Mouse (Mus musculus) ovary, adult 18-20 months (tissue): ENCODE measurements around the gene Hhipl2.
"Not testable (repeated sequence)": the region's sequence is repeated elsewhere in the genome, so short reads cannot be mapped to it uniquely, and the experiment has no call there.

ENCODE experiments used
- DNase-seq: peaks from one replicate; pipeline ENCODE4 v3.0.0; 2022; ENCODE audit warnings: low spot score, mixed read lengths

The Hhipl2 gene

DNA sequence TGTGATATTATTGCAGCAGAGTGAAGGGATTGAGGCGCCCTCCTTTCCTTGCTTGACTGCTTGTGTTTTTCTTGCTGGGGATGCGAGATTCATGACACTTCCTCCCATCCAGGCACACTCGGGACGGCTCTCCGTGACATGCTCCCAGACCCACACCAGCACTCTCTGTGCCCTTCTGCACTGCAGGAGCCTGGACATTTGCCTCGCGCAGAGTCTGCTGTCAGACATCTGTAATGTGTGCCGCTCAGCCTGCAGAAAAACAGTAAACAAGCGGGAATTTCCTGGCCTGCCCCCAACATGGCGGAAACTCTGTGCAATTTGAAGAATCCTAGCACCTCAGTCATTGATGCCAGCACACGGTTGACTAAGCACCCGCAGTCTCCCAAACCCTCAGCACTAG, at the start of gene Hhipl2:
Hhipl2 (plus strand) TSS at position 343 of the 400 bp plus-strand sequence.
- DNase-seq, result no peak

DNA sequence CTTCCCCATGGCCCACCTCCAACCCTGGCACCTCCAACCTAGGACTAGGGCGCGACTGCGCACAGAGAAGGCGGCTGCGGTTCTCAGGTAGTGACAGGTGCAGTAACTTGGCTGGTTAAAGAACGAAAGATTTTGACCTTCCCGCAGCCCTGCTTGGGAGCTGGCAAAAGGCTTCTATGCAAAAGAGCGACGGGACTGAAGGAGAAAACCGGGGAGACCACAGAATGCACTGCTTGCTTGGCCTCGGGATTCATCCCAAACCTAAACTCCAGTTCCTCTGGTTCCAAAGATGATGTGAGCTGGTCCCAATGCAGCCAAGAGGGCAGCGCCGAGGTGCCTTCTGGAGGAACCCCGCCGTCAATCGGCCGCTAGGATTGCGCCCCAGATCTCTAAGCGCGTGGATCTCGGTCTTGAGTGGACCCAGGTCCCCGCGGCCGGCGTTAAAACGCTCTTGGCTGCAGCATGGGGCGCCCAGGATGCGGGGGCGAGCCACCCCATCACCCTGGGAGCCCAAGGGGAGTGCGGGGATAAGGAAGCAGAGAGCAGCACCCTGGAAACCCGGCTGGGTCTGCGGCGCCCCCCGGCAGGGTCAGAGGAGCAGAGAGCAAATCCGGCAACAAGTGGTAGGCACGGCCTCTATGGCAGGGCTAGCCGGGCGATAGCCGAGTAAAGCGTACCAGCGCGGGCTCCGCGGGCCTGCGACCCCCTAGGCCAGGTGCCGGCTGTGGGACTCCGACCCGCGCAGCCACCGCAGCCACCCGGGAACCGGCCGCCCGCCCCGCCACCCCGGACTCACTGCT, 49.2 kb upstream of the Hhipl2 start:
- DNase-seq, result no peak

DNA sequence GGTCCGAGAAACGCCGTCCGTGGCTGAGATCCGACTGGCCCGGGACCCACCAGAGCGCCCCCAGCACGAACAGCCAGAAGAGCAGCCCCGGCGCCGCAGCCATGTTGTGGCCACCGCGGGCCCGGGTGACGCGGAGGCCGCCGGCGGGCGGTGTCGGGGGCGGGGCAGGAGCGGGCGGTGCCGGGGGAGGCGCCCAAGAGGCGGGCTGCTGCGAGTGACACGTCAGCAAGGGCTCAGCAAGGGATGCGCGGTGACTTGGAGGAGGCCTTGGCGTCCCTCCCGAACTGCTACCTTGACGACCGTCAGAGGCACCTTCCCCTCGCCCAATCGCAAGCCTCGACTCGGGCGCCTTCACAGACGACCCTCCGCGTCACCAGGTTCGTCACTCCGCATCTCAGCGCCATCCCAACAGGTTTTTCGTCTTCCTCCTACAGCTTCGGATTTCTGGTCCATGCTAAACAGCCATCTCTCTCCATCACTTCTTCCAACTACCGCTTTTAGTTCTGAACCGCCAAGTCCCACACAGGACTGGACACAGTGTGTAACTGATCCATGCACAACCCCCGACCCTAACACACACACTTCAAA, 48.5 kb upstream of the Hhipl2 start, which contains the start of gene Mia3:
Mia3 (minus strand) TSS at position 127 of the 588 bp plus-strand sequence.
- DNase-seq, result peak; percentile 91

DNA sequence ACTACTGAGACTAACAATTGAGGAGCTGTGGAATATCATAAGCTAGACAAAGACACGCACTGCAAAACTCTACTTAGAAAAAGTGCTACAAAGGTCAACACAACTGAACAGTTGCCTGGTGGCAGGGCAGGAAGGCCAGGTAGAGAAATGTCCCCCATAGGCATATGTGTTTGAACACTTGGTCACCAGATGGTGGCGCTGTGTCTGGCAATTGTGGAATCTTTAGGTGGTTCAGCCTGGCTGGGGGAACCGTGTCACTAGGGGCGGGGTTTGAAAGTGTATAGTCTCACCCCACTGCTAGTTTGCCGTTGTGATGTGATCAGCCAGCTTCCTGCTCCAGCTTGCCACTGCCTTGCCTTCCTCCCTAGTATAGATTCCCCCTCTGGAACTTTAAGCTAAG, 43.3 kb upstream of the Hhipl2 start:
- no peak for DNase-seq

DNA sequence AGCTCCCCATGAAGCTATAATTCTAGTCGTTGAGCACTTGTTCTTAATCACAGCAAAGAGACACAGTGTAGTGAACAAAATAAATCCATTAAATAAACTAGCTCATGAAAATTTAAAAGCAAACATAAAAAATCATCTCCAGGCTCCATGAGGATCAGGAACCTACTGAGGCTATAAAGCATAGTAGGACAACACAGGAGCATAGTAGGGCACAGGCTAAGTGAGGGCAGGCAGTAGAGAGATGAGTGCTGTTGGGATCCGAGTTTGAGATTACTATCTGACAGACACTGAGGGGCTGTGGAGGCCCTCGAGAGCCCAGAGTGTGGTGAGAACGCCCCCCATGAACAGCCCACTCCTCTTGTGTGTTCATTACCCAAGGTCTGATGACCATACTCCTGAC, 41.0 kb upstream of the Hhipl2 start:
- DNase-seq, result no peak

DNA sequence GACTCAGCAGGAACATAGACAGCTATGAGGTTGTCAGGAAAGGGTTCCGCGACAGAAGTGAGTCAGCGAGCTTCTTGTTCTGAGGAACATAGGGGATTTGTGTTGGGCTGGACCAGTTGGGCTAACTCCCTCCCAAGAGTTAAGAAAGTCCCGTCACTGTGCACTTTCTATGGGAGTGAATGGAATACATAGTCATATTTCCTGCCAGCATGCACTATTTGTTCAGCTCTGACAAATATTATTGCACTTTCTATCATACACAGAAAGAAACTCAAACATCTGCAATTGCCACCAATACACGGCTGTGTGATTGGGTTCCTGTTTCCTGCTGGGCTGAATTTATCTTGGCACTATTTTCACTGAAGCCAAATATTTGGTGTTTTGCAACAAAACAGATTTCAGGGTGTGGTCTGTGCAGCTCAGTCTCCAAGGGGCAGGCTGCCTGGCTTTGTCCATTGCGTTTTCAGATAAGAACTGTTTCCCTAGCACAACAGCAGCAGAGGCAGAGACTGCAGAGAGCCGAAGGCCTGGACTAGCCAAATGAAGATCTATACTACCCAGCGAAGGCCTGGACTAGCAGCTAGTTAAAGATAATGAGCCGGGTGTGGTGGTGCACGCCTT, 39.6 kb upstream of the Hhipl2 start:
- peak; percentile 10 for DNase-seq

DNA sequence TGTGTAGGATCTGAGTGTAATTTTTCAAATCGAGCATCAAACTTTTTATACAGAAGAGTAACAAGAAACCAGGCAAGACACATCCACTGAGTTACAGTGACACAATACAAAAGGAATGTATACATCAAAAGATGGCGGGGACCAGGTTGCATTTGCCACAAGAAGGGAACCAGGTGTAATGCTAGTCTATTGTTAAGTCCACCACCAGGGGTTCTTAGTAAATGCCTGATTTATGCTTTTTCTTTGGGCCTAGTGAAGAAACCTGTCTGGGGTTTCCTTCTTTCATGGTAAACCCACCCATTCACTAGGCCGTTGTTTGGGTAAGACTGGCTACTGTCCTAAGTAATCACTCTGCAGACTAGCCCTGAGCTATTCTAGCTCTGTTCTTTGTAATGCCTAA, 38.6 kb upstream of the Hhipl2 start:
- DNase-seq, result not testable (repeated sequence)

DNA sequence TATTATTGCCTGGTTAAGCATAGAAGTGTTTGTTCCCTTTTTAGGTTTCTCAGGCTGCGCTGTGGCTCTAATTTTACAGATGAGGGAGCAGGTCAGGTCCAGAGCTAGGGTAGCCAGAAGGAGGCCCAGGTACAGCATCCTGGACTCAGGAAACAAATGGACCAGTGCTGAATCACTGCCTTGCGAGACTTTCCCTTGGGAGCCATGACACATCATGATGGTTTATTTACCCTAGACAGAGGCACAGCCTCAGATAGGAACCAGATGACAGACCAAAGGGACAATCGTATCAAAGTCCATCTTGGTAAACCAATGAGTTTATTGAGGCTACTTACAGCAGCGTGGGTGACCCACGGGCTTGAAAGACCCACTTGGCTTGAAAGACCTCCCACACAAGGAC, 36.2 kb upstream of the Hhipl2 start:
- DNase-seq, result no peak

DNA sequence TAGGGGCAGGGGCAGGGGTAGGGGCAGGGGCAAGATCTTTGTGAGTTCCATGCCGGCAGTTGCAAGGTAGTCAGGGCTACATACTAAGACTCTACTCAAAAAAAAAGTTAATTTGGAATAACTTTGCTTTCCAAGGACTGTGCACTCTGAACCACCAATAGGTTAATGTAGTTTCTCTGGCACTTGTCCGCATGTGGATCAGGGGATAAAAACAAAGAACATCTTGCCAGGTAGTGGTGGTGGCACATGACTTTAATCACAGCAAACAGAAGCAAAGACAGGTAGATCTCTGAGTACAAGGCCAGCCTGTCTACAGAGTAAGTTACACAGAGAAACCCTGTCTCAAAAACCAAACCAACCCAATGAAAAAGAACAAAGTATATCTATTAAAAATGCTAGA, 35.4 kb upstream of the Hhipl2 start:
- no peak for DNase-seq

DNA sequence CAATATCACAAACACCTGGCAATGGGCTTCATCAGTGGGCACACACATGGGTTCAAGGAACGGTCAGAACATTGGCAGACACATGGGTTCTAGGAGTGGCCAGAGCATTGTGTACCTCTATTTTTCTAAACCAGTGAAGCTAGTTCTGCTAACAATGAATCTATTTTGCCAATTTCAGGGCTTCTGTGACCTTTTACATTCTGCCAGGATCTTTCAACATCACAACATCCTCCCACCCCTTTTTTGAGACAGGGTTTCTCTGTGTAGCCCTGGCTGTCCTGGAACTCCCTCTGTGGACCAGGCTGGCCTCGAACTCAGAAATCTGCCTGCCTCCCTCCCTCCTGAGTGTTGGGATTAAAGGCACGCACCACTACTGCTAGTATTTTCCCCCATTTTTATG, 30.6 kb upstream of the Hhipl2 start:
- DNase-seq, result not testable (repeated sequence)

DNA sequence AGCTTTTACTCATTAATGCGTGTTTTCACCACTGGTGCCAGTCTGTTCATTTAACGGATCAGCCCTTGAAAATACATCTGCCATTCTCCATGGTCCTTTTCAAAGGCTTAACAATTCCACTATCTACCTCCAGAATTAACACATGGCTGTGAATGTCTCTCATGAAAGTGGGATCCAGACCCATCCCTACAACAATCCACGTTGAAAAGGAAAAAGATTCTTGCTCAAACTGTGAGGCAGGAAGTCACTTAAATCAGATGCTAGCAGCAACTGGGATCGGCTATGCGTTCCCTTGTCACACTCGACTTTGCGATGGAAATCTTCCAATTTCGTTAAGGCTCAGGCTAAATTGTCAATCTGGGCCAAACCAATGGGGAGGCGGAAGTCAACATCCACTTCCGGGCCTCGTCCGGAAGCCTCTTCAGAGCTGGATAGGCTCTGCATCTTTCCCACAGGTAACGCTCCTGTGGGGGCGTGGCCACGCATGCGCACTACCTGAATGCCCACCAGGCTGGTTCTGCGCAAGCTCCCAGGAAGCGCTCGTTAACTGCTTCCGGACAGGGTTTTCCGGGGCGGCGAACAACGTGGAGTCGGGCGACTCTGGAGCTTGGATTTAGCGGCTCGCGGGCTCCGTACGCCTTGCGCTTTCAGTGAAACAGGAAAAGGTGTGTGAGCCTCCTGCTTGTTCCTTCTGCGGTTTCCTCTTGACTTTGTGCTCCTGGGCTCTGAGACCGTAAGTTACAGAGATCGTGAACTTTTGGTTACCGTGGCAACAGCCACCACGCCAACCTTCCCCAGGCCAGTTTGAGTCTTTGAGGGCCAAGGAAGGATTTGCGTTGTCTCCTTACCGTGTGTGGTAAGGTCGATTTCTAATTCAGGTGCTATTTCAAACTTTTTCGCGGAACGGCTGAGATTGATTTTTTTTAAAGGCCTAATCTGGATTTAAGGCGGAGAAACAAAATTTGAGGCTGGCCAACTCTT, 29.3 kb upstream of the Hhipl2 start, which contains the start of gene Taf1a:
Taf1a (plus strand) TSS at position 556 of the 981 bp plus-strand sequence.
- DNase-seq, result peak; percentile 90

DNA sequence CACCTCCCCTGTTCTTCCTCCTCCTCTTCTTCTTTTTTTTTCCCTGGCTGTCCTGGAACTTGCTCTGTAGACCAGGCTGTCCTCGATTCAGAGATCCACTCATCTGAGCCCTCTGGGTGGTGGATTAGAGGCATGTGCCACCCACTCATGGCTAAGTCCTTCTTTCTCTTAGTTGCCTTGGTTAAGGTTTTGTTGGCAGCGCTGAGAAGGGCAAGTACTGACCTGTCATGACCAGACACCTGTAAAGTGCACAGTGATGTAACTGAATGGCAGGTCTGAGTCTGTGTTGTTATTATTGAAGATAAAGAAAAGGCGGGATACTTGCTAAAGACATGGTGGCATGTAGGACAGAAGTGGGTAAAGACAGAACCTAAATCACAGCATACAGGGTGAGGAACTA, 14.6 kb upstream of the Hhipl2 start:
- DNase-seq, result no peak

DNA sequence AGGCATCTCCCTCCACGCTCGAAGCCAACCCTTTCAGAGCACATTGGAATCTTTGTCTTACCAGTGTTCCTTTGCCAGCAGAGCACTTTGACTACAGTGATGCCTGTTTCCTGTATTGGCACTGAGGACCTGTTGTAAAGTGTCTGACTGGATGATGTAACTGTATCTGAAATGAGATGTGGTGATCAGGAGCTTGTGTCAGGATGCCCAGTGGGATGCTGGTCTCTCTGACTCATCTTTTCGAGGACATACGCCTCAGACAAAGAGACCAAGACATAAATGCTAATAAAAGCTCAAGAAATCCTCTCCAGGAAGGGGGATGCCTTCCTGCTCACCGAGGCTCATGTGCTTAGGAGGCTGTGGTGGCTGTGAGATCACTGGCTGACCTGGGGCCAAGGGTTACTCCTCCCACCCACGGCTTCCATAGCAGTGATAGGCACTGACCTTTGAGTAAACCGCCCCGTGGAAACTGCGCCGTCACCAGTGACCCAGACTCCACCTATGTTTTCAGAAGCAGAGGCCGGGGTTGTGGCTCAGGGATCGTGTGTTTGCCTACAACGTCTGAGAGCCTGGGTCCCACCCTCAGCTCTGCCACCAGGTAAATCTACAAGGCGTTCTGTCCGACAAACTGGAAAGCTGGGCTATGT, 3.8 kb upstream of the Hhipl2 start:
- DNase-seq, result no peak

DNA sequence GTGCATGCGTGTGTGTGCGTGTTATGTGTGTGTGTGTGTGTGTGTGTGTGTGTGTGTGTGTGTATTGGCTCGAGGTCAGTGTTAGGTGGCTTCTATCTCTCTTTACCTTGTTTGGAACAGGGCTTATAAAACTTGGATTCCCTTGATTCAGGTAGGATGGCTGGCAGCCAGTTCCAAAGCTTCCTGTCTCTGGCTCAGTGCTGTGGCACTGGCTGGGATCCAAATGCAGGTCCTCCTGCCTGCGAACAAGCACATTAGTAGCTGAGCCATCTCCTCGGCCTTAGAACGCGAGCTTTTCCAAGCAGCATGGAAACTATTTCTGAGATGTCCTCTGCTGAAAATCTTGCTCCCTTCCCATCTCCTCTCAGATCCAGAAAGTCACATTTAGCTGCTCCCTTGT, 1.7 kb downstream of the Hhipl2 start:
- no peak for DNase-seq

DNA sequence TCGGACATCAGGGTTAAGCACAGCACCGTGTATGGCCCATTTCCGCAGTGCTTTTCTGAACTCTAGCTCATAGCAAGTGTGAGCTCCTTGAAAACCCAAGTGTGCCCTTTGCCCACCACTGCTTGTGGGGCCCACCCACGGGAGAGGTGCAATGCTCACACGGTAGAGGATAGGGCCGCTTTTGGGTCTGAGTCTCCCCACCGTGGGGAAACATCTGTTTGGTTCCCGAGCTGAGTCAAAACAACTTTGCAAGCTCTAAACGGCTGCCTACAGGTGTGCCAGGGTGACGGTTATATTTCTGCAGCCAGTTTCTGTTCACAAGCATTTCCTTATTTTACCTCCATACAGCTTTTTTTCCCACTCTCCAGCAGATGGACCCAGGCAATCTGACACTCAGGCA, 2.3 kb downstream of the Hhipl2 start:
- no peak for DNase-seq

DNA sequence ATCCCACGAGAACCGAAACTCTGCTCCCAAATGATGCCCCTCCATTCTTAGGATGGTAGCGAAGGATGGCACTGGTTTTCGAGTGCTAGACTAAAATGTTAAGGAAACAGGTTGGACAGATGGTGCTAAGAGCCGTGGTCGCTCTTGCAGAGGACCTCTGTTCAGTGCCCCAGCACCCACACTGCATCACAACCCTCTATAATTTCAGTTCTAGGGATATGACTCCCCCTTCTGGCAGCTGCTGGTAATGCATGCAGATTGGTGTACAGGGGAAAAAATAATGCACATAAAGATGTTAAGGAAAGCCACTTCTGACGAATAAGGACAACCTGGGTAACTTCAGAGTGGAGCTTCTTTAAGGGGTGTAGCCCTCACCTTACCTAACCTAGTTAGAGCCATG, 6.1 kb downstream of the Hhipl2 start:
- DNase-seq, result no peak

DNA sequence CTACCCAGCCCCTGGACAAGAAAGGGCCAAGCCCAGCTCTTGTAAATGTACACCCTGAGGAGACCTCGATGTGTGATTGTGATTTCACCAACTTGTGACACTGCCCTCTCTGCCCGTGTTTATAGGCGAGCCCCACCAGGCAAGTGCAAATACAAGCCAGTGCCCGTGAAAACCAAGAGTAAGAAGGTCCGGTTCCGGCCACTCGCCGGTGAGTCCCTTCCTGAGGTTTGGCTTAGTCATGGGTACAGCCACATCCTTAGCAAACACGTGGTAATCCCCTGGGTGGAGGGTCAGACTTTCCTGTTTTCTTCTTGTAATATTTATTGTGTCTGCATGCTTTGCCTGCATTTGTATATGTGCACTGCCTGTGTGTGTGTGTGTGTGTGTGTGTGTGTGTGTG, 16.9 kb downstream of the Hhipl2 start:
- no peak for DNase-seq

DNA sequence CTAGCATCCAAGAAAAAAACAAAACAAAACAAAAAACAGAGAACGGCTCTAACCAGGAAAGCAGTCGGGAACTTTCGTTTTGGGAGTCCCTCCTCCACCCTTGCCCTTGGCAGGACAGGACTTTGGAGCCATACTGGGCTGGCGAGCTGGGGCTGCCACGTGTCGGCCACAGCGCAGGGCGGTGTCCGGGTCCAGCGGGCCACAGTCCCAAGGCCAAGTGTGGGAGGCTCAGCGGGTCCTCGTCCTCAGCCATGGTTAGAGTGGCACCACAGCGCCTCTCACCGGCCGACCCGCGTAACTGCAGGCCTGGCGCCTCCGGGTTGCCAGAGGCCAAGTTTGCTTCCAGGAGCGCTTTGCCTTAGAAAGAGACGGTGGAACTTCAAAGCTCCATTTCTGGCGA, 21.0 kb downstream of the Hhipl2 start:
- peak; percentile 88 for DNase-seq

DNA sequence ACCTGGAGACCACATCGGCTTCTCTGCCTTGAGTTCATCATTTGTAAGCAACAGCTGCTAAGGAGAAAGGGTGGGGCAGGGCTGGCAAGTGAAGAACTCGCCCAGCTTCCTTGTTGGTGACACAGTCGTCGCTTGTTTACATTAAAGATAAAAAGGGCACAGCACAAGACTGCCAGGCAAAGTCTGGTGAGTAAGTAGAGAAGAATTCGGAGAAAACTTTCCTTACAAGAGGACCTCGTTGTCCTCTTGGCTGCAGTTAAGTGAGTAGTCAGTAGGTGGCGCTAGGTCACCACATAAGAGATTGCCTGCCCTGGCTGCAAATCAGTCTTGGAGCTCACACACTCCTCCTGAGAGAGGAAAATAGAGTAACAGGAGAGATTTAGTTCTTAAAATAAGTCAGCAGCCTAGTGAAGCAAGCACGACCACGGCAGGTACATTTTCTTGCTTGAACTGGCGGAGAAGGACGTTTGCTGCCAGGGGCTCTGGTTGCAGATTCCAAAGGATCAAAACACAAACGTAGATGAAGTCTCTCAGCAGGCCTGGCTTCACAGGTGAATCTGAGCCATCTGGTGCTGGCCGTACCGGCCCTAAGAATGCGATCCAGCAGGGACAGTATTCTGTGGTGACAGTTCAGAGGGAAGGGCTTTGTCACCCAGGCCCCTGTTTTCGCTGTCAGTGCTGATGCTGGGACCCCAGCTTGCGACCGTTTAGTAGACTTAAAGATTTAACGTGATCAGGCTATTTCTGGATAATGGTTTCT, 24.2 kb downstream of the Hhipl2 start:
- DNase-seq, result peak; percentile 37

DNA sequence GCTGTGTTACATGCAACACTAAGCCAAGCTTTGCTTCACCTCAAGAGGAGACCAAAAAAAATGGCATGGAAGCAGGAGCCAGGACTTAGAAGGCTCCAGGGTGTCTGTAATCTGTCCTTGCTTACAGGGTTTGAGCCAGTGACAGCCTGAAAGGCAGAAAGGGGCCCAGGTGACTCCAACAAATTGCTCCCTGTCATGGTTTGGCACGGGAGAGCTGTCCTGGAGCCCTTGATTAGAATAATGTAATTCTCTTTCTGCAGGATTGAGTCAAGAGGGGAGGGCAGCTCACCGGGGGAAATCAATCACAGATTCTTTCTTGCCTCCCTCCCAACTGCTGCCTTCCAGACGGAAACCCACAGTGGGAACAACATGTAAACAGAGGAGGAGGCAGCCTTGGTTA, 35.1 kb downstream of the Hhipl2 start:
- DNase-seq, result no peak
